Mouse (Mus musculus) thymus, adult 18-20 months (tissue): Measurements from ENCODE around the gene Foxp1.

Experiments
- DNase-seq, 2 experiments: peaks; one replicate each; pipeline ENCODE4 v3.0.0; 2022; ENCODE audit warnings: mixed read lengths in 2 of 2

The Foxp1 gene

DNA sequence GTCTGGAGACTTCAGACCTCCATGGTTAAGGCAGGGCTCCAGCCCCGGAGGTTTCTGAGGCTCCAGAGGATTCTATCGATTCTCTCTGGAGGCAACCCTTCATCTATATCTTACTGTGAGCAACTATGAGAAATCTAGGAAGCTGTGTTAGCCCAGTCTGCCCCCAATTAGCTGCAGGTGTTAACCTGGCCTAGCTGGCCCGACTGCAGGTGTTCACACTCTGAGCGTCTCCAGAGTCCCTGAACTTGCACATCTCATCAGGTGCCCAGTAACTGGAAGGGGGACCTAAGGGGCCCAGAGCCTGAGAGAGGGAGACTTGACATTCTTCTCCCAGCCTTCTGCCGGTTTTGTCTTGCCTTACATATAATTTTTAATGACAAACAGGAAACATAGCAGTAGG is 134.5 kb downstream of the Foxp1 start:
- peak in 1 of 2 experiments; percentile 53 for DNase-seq

DNA sequence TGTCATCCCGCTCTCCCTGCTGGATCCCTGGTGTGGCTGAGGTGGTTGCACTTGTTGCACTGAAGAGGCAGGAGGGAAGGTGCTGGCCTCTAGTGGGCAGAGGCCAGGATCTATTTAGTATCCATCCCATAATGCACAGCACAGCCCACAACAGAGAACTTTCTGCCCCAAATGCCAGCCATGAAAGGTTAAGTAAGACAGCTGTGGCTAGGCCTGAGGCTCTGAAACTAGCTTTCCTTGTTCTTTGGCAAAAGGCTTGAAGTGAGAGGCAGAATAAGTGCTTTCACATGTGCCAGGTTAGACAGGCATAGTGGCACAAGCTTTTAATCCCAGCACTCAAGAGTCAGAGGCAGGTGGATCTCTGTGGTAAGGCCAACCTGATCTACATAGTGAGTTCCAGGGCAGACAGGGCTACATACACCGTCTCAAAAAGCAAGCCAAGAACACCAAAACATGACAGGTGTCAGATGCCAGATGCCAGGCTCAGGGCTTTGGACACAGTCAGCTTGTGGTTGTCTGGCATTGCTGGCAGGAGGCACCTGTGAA is 137.4 kb downstream of the Foxp1 start:
- DNase-seq = peak in 1 of 2 experiments; percentile 71

DNA sequence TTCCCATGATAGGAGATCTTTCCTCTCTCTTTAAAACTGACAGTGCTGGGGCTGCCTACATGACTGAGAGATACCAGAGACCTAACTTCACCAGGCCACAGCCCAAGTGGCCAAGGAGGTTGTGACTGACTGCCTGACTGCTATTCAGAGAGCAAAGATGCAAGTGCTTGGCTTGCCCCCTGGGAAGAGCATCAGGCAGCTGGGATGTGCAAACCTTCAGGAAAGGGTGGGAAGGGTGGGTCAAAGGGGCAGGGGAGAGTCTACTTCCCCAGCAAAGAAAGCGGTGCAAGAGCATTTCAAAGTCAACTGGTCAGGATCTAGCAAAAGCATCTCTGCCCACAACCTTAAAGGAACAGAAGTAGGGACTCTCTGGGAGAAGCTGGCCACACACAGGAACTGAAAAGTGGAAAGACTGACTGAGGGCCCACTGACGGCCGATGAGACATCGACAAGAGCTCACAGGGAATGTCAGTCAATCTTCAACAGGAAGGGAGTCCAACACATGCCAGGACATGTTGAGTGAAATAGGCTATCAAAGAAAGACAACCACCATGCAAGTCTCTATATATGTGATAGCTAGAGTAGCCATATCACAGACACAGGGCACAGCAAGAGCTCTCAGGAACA is 138.6 kb downstream of the Foxp1 start:
- DNase-seq = no peak

DNA sequence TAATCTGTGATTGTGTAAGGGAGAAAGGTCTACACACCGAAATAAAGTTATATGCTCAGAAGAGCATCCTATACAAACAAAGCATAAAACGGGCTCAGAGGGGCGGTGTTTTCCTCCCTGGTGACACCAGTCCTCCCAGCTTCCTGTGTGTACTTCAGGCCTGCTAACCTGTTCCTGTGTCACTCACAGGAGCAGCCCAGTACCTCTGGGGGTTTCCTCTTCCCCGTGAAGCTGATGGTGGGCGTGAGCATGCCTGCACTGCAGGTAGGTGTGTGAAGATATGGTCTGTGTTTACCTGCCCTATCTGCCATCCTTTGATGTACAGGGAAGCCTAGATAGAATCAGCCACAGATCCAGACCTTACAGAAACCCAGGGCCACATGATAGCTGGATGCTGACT is 142.4 kb downstream of the Foxp1 start:
- peak; percentile 57 to 77 for DNase-seq

DNA sequence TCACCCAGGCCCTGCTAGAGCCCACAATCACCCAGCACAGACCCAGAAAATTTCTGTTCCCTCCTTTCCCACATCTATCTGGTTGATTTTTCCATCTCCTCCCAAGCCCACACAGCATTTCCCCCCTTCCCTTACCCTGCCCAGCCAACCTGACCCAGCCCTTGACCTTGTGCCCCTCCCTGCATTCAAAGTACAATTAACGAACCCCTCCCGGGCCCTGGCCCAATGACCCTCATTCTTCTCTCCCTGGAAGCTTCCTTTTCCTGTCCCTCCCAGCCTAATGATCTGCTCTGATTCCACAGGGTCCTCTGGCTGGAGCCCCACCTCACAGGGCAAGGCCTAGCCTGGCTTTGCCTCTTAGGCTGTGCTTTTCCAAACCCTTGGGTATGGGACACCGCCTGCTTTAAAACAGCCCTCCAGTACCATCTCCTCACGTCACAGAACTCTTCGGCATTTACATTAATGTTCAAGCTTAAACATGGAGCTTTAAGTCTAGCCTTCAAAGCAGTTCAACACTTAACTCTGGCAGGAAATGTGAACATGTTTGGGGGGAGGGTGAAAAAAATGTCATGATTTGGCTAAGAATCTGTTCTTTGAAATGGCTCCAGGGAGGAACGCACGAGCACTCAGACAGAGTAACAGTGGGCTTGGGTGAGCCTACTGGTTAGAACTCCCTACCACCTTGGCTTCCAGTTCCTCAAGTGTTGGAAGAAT is 143.4 kb downstream of the Foxp1 start:
- DNase-seq = no peak

DNA sequence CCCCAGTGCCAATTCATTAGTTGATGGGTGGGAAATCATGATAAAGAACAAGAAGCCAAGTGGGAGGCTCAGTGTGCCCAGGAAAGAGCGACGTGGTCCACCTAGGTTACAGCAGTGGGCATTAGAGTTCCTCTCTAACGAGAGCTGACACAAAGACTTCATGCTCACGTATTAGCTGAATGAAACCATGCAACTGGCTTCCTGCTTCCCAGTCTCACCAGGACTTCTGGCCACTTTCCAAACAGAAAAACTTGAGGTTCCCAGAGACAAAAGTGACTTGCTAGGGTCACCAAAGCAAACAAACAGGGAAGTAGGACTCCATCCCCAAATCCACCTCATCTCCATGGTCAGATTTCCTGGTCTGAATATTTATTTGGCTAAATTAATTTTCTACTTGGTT is 144.8 kb downstream of the Foxp1 start:
- no peak for DNase-seq

DNA sequence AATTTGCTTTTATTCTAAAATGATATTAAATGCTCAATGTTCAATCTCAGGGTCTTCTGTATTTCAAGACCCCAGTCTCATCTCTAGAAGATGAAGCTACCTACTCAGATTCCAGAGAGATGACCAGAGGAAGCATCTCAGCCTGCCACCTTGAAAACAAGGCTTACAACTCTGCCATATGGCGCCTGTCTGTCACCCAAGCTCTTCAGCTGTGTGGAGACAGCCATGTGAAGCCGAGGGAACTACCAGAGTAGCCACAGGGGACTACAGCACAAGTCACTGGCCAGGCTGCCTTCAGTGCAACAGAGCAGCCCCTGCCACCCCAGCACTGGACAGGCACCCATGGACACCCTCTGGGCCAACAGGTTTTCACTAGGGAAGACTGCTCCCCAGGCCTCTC is 145.4 kb downstream of the Foxp1 start:
- DNase-seq = no peak

DNA sequence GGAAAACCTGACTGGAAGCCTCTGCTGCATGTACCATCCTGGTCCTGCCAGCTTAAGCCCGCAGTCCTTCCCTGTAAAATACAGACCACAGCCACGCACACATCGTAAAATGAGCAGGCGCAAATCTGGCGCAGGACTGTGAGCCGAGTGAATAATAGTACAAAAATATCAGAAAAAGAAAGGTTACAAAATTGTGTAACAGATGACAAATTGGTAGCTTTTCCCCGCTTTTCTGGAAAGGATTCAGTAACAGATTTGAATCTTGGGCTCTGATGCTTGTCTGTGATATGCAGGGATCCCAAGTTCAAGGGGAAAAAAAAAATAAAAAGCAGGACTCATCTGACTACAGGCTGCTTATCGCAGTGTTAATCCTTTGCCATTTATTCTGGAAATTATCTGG is 145.8 kb downstream of the Foxp1 start:
- no peak for DNase-seq

DNA sequence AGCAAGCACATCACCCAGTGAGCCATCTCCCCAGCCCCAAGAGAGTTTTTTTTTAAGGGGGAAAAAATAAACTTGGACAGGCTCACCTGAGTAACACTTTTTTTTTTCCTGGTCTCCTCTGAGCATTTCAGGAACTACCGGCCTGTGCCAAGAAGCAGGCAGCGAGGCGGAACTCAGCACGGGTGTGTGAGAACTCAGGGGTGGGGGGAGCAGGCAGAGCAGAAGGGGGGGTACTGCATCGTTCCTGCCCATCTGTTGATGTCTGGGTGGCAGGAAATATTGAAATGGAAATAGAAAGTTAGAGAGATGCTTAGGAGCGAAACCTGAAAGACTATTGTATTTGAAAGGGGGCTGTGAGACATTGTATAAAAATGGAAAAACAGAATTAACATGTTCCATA is 146.7 kb downstream of the Foxp1 start:
- peak; percentile 51 to 66 for DNase-seq

DNA sequence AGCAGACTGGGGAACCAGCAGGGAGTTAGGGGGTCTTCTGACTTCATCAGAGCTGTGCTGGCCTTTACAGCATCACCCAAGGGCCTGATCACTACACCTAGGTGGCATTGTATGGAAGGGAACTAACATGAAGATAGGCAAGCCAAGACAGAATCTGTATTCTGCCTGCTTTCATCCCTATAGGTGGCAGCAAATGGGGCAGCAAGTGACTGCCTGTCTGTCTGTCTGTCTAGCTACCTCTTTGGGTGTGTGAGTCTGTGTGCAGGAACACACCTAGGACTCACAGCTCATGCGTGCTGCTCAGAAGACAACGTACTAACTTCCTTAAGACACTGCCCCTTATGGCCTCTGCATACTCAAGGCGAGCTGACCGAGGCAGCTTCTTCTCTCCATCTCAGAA is 147.1 kb downstream of the Foxp1 start:
- no peak for DNase-seq

DNA sequence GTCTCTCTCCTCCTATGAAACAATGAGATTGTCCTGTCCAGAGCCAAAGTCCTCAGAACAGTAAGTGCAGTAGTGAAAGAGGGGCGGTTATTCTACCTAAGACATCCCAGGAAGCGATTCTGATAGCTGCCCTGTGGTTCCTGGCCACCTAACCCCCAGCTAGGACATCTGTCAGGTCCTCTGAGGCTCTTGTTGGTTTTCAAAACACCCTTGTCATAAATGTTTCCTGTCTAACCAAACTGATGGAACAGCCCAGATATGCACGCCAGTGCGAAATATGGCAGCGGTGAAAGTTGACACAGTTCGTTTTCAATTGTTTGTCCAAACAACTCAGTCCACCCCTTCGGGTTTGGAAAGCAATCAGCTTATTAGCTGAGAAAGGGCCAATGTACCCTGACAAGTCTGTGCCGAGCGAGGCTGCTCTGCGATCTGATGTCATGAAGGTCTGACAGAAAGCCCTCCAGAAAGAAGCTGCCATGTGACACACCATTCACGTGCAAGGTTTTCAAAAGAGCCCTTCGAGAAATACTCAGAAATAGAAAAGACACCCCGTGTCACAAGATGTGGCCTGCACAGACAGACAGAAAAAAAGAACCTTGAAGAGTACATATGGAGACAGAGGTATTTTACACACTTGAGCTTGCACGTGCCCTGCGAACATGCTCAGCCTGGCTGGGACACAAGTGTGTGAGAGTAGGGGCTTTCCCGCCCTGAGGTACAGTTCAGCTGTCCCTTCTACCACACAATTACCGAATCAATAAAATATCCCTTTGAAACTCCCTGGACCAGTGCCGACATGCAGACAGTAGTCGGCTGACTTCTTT is 147.9 kb downstream of the Foxp1 start:
- no peak for DNase-seq

DNA sequence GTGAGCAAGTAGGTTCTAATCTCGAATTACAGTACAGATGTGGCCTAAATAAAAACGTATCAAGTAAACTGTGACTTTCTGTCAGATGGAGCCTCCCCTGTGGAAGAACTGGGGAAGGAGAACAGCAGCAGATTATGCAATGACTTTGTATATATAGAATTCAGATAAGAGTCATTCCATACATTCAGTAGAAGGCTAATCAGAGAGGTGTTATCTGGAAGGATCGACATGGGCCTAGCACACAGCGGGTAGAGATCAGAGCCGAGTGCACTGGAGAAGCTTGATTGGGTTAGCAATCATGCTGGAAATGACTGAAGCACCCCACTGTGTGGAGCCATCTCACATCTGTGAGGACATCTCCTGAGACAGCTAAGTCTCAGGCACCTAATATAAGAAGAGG is 150.1 kb downstream of the Foxp1 start:
- no peak for DNase-seq

DNA sequence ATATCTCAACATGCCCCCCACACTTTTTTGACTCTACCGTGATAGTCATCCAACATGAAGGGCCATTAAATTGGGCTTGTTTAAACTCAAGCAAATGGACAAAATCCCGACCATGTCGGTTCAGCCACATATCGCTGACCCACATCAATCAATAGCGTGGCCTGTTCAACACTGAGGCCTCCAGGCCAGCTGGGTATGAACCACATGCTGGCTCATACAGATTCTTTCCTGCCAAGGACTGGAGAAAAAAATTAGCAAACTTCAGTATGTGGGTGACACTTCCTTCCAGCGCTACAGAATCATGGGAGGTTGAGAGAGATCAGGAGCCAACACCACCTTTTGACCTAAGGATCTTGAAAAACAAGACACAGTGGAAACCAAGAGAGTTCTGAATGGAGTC is 150.5 kb downstream of the Foxp1 start:
- DNase-seq = no peak

DNA sequence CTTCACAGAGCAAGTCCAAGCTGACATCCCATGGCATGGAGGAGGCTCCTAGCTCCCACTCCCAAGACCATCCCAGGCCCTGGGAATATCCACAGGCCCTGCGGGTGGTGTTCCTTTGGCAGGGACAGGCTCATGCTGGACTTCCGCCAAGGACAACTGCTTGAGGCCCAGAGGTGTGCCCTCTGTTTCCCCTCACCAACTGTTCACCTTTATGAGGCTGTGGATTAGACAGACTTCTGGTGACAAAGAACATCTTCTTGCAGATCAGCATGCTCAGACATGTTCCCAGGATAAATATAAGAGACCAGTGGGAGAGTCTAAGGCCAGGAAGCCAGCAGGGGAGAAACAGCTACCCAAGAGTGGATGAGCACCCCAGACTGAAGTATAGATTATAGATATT is 152.6 kb downstream of the Foxp1 start:
- DNase-seq = no peak

DNA sequence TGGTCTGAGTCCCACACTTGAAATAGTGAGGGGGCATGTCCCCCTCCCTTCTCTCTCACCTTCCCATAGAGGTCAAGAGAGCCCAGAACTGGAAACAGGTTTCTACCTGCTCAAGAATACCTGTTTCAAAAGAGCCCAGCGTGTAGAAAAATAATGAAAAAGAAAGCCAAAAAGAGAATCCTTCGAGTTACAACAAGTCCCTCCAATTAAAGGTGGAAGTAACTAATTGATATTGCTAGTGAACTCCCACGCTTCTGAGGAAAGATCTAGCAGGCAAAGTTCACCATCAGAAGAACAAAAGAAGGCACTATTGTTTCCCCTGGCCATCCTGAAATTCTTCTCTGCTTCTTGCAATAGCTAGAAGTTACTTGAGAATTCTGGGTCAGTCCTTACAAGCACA is 153.4 kb downstream of the Foxp1 start:
- no peak for DNase-seq

DNA sequence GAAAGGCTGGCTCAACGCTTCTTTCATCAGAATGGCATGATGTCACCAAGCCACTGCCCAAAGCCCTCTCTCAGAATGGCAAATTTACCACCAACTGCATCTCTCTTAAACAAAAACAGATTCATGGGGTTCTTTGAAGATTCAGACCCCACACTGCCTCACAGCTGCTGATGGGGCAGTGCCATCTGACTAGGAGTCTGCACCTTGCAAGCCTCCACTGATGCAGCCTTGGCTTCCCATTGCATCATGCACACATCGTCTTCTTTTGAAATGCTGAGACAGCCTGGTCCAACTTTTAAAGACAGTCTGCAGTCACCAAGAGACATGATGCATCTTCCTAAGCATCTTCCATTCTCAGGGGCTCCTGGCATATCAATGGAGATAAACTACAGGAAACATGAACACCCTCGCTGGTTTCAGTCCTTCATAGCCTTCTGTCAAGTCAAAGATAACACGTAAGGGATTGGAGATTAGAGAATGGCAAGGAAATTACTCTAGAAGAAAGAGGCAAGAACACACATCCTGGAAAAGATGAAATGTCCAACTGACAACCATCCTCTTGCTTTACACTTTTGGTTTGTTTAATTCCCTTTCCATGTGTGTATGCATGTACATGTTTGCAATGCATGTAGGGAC is 154.3 kb downstream of the Foxp1 start:
- DNase-seq = peak in 1 of 2 experiments; percentile 51

DNA sequence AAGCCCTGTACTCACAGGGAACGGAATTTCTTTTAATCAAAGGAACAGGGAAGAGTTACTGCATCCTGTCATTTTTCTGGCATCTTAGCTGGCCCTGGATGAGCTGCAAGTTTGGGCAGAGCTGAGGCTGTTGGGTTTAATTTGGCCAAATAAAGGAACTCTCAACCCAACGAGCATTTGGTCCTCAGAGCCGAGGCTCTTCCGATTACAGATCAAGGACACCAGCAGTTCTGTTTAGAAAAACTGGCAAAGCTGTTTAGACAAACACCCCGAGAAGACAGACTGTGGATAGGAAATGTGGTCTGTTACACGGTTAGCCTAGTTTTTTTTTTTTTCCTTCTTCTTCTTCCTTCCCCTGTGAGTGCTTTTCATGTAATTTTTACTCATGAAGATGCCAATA is 158.0 kb downstream of the Foxp1 start:
- DNase-seq = no peak

DNA sequence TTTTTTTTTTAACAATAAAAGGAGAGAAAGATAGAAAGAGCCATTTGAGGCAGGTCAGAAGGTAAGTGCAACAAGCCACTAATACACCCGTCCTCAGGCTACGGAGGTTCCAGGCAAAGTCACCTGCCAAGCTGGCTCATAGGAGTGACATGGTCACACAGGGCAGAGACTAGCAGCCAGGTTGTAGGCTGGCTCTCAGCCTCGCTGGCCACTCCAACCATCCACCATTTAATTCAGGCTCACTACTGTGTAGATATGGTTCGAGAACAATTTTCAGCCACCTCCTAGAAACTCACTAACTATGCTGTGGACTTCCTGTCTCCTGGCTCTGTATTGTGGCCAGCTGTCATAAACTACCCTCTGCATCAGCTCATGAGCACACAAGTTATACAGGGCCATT is 161.9 kb downstream of the Foxp1 start:
- no peak for DNase-seq

DNA sequence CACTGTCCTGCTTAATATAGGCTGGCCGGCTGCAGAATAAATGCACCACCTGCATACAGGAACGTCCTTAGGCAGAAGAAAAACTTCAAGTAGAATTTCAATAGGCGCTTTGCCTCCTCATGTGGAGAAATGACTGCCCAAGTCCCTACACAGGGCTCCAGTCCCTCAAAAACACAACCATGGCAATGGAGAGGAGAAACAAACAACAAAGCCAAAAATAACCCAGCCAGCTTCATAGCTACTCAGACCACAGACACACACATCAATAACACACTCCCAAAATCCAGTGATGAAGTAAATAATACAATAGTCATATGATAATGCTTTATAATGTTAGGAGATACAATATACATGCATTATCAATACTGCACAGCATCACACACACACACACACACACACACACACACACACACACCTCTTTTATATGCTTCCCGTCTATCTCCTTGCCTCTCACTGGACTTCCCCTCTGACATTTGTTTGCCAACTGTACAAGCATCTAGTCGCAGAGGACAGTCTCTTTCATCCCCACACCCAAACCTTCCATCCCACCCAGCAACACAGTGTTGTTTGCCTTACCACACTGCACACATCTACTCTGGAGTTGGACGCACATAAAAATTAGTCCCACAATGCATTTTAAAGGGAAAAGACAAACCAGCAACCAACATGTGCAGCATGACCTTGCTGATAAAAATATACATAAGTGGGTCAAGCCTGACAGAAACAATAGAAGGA is 162.6 kb downstream of the Foxp1 start:
- no peak for DNase-seq

DNA sequence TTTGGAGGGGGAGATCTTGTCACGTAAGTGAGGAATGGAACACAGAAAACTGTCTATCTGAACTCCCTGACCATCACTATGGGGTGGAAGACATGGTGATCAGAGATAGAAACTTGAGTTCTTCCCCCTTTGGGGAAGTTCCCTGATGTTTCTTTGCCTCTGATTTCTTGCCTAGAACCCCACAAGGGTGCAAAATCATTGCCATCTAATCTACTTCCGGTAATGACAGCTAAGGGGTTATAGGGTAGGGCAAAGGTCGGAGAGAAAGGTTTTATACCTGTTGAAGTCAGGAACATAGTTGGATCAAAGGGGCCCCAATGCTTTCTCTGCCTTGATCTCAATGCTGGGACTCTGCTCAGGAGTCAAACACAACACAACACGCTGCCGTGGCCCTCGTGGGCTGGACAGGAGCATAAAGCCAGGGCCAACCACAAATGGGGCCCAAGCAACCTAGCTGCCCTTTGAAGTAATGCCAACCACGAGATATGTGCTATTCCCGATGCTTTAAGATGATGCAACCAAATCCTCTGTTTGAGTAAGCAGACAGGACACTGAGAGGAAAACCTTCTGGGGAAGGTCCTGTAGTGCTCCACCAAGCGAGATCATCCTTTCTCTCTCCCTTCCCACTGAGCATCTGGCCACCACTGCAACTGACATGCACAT is 163.4 kb downstream of the Foxp1 start:
- no peak for DNase-seq

DNA sequence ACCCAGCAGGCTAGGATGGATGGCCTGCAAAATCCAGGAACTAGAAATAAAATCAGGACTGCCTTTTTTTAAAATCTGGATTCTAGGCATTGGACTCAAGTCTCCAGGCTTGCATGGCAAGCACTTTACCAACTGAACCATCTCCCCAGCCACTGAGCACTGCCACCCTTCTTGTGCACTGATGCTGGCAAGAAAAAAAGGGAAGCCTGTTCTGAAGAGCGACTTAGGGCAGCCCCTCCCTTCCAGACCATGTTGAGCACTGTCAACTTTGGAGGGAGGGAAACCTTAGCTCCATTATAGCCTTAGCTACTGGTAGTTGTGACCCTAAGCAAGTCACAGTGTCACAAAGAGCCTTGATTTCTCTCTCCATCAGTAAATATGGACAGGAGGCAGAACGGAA is 164.6 kb downstream of the Foxp1 start:
- no peak for DNase-seq

DNA sequence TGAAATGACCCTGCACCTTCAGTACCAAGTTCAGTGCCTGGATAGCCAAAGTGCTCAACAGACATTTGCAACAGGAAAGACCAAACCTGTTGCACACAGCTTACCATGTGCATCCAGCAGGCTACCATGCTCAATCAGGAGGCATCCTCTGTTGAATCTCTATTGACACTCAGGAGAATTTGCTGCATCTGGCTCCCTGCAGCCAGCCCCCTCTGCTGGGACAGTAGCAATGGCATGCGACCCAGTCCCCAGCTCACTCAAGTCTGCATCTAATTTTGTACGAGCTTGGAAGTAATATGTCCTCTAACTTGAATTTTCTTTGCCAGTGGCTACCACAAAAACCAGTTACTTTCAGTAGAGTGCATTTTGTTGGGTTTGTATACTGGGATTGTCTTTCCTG is 168.2 kb downstream of the Foxp1 start:
- DNase-seq = no peak
